Mouse (Mus musculus) heart, postnatal 0 days (tissue): ENCODE data around the gene Lipc.

Experiments
- CTCF ChIP-seq: IDR thresholded peaks from 2 replicates; pipeline ENCODE4 v1.5.1; 2016; ENCODE audit warnings: antibody characterized with exemption, control low read depth, low read depth
- EP300 ChIP-seq: IDR thresholded peaks from 2 replicates; pipeline ENCODE4 v1.6.1; 2016; ENCODE audit warnings: antibody characterized with exemption, low read depth

DNA sequence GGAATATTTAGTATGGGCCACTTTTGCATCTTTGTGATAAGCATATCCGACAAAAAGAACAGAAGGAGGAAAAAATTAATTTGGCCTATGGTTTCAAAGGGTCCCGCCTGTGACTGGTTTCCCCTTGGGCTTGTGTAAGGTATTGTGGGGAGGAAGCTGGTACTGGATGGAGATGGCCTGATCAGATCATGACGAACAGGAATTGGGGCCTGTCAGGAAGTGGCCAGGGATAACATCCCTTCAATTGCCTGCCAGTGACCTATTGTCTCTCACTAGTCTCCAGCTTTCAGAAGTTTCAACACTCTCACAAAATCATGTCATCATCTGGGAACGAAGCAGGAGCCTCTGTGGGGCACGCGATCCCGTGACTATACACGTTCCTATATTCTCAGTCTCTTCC, 2.7 kb downstream of the Lipc start:
- TF ChIP-seq CTCF (no peak), EP300 (no peak)
